Mouse (Mus musculus) bone marrow macrophage, adult 2 months (primary cell): ENCODE results near the gene Exoc6. TPM values are rescaled to one million over a fixed set of nuclear protein-coding genes. Genes with fewer than 3 reads are reported as not detected.

Experiments used
- H3K27ac ChIP-seq: 2 replicates; pipeline ENCODE4 v1.5.1; 2012; ENCODE audit warnings: low read depth, low read length; ENCODE audit not compliant: insufficient read depth
- H3K4me1 ChIP-seq: 2 replicates; pipeline ENCODE4 v1.6.1; 2012; ENCODE audit warnings: low read length; ENCODE audit not compliant: control insufficient read depth, insufficient read depth
- H3K4me3 ChIP-seq: 2 replicates; pipeline ENCODE4 v1.5.1; 2012; ENCODE audit warnings: mild to moderate bottlenecking, low read length, moderate library complexity; ENCODE audit not compliant: insufficient read depth
- CTCF ChIP-seq: IDR thresholded peaks from 2 replicates; pipeline ENCODE4 v1.5.1; 2012; ENCODE audit warnings: low read depth, mild to moderate bottlenecking, low read length, moderate library complexity
- POLR2A ChIP-seq: IDR thresholded peaks from 2 replicates; pipeline ENCODE4 v1.6.1; 2012; ENCODE audit warnings: mild to moderate bottlenecking, low read depth, low read length, borderline replicate concordance
- polyA plus RNA-seq: library from polyadenylated mRNA; stranded (reverse); fragments of >200 nt; gene quantifications from 2 replicates; pipeline ENCODE4 v1.2.4, GENCODE M21; 2012; ENCODE audit not compliant: missing spikeins, insufficient read depth, insufficient read length

The Exoc6 gene
- polyA plus RNA-seq, 1 experiment: 26.6 TPM

DNA sequence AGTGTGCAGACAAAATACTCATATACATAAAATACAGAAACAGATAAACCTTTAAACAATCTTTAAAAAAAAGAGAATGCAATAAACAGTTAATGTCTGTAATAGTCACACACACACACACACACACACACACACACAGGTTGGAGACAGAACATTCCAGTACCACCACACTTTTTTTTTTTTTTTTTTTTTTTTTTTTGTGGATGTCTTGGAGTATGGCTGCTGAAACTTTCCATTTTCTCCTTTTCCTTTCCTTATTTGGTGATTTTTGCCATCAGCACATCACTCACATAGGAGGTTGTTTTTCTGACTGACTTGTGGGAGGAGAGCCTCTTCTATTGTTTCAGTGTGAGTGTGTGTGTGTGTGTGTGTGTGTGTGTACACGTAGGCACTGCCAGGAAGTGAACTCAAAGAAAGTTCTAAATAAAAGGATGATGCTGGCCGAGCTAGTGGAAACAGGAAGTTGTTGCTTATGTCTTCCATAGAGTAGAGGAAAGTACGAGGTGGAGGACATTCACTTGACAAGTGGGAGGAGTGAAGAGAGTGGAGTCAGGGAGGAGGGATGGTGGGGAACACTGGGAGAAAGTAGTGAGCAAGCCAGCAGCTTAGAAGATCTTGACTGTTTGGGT lies 15.4 kb upstream of the Exoc6 start:
- H3K4me3 ChIP-seq: no peak overlapping the region
- no peak for TF ChIP-seq CTCF
- peaks cover 6% of the 10 kb centered on the region for H3K4me1 ChIP-seq
- H3K27ac ChIP-seq: peak overlapping the region; percentile 13; the same call in 1 of the 2 replicates

DNA sequence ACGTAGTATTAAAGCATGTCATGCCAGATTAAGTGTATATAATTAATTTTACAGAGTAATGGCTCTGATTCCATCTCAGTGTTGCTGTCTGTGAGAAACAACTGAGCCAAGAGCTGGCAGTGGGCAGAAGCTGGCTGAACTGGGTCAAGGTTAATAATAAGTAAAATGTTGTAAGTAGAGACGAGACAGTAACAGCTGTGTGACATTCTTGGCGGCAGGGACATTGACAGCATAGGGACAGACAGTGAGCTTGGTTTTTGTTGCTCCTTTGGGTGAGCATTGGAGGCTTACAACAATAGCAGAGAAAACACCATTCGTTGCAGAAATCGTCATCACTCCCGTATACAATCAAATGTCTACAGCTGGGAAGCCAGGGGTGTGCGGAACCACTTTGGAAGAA lies 13.8 kb upstream of the Exoc6 start:
- Histone ChIP-seq H3K4me3 (no peak overlapping the region), H3K4me1 (peaks cover 6% of the 10 kb centered on the region), H3K27ac (no peak overlapping the region)
- TF ChIP-seq POLR2A (no peak), CTCF (no peak)

DNA sequence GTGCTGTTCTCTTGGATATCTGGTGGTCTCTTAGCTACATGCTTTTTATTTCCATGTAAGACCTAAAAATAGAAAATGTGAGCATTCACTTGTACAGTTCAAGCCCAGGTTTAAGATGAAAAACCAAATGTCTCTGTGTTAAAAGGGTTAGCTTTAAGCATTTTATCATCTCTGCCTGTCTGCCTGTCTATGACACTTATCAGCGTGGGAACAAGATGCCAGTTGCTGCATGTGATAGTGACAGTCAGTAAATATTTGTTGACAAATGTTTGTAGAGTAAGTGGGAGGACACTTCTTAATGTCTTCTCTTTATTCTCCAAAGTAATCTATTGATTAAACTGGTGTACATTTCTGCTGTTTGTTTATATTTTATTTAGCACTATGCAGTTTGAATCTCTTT lies 12.5 kb upstream of the Exoc6 start:
- TF ChIP-seq POLR2A: no peak
- TF ChIP-seq CTCF: no peak
- Histone ChIP-seq H3K27ac (no peak overlapping the region), H3K4me1 (peaks cover 6% of the 10 kb centered on the region), H3K4me3 (no peak overlapping the region)

DNA sequence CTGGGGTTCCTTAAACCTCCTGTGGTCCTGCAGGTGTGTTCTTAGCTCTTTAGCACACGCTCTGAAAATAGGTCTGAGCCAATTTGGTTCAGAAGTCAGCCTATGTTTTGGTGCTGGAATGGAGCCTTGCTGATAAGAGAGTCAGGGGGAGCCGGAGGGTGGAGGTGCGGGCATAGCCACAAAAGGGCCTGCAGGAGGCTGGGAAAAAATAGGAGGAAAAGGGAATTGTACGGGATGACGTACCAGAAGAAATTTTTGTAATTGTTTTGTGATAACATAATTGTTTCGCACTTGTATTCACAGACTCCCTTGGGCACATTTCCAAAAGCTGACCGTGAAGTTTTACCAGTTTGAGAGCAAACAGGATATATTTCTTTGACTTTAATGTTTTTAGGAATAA lies 10.0 kb upstream of the Exoc6 start:
- peaks cover 3% of the 10 kb centered on the region for H3K4me1 ChIP-seq
- H3K4me3 ChIP-seq: no peak overlapping the region
- no peak overlapping the region for H3K27ac ChIP-seq
- TF ChIP-seq CTCF (no peak), POLR2A (no peak)

DNA sequence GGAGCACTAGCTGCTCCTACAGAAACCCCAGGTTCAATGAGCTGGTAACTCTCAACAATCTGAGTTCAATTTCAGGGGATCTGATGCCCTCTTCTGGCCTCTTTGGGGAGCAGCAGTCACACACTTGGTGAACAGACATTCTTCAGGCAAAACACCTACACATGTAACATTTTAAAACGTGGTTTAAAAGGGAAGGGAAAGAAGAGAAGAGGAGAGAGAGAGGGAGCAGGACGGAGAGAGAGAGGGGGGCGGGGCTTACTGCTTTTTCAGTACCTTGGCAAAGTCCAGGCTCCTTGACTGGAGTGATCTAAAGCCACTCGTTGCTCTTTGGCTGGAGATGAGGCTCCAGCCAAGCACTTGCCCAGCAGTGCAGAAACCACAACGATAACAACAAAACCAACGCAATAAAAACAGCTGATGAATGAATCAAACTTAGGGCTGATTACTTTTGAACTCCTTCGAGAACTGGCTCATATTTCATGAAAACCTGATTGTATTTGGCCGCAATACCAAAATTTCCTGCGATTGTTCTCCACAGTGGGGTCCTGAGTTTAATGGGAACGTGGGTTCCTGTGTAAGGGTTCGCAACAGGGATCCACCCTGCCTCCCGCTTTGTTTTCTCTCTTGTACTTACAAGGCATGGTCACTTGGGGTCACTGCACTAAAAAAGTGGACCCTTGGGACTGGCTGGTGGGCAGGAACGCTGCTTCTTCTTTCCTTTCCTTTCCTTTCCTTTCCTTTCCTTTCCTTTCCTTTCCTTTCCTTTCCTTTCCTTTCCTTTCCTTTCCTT lies 6.5 kb upstream of the Exoc6 start:
- Histone ChIP-seq H3K27ac (no peak overlapping the region), H3K4me3 (no peak overlapping the region), H3K4me1 (peaks cover 25% of the 10 kb centered on the region)
- TF ChIP-seq CTCF: no peak
- no peak for TF ChIP-seq POLR2A

DNA sequence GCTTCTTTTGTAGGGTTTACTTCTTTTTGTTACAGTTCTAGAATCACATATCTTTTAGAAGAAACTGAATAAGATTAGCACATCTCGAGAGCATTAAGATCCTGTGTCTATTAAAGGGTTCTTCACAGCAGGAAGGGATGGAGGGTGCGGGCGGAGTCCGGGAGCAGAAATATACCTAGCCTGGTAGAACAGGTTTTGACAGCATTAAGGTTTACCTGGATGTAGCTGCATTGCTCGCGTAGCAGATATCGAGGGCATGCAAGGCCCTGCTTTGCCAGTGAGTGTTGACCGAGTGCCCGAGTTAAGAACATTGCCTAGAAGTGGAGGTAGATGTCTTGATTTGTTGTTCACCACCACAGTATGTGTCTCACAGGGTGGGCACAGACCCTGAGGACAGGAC lies 5.7 kb upstream of the Exoc6 start:
- TF ChIP-seq CTCF (no peak), POLR2A (no peak)
- Histone ChIP-seq H3K4me1 (peaks cover 29% of the 10 kb centered on the region), H3K27ac (no peak overlapping the region), H3K4me3 (no peak overlapping the region)

DNA sequence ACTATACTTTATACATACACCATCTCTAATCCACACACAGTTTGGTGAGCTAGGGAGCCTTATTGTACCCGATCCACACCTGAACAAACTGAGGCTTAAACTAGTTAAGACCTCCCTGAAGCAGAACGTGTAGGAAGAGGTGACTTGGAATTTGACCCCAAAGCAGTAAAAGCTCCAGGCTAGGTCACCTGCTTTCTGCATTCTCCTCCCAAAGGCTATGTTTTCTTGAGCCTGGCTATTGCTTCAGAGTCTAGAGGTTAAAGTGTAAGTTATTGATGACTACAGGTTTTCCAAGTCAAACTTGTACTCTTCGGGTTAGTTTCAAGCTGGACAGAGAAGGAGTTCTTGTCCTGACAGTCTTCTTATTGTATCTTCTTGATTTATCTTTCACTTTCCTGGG lies 5.0 kb upstream of the Exoc6 start:
- H3K27ac ChIP-seq: no peak overlapping the region
- TF ChIP-seq CTCF (no peak), POLR2A (no peak)
- peaks cover 34% of the 10 kb centered on the region for H3K4me1 ChIP-seq
- no peak overlapping the region for H3K4me3 ChIP-seq

DNA sequence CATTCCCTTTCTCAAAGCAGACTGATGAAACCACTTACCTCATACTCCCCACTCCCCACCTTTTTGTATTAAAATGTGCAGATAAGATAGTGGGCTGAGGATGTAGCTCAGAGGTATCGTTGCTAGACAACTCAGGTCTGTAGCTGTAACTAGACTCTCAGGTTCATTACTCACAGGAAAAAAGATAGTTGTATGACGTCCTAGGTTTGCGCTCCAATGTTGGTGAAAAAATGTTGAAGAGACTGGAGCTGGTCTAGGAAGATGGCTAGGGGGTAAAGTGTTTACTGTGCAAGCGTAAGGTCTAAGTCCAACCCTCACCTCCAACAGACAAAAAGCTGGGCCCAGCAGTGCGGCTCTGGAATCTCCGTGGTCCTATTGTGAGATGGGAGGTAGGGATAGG lies 4.5 kb upstream of the Exoc6 start:
- Histone ChIP-seq H3K27ac (peak overlapping the region; percentile 88), H3K4me1 (peaks cover 34% of the 10 kb centered on the region), H3K4me3 (no peak overlapping the region)
- TF ChIP-seq POLR2A (no peak), CTCF (no peak)

DNA sequence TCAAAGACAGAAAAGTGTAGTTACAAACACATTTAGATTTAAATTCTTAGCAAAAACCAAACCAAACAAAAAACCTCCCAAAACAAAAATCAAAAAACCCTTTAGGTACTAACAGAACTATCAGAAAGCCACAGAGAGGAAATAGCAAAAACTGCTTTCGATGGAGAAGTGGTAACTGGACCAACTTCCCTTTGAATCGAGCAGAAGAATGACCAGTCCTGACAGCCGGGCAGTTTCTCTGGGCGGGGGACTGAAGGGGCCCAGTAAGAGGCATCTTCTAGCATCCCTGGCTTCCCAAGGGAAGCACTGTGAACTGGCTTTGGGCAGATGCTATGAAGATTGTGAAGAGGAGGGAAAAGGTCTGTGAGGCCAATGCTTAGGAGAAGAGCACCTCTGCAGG lies 3.4 kb upstream of the Exoc6 start:
- Histone ChIP-seq H3K4me3 (0 out of 2 replicates have a peak overlapping the region, but pooled peaks have one; percentile 19), H3K27ac (peak overlapping the region; percentile 88), H3K4me1 (peaks cover 34% of the 10 kb centered on the region)
- TF ChIP-seq CTCF (no peak), POLR2A (no peak)

DNA sequence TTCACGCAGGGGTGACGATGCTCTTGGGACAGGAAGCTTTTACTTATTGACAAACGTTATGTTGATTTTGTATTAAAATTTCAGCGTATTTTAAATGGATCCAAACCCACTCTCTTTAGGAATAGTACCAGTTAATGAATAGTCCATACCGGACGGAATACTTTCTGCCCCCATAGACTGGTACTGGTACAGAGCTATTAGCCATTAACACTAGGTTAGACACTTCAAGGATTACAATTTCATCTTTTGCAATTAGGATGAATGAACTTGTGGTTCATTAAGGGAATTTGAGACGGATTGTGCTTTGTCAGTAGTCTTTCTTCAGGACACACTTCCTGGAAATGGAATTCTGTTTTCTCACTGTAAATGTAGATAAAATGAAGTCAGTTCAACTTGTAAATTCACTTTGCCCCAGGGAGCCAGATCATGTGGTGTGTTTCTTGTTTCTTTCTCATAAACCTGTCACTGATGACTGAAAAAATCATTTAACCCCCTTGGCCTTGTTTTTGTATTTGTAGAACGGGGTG lies 885 bp downstream of the Exoc6 start:
- peak overlapping the region; percentile 72 for H3K4me3 ChIP-seq
- peaks cover 46% of the 10 kb centered on the region for H3K4me1 ChIP-seq
- no peak overlapping the region for H3K27ac ChIP-seq
- TF ChIP-seq POLR2A: no peak
- TF ChIP-seq CTCF: no peak
